In the genomic region with DNA sequence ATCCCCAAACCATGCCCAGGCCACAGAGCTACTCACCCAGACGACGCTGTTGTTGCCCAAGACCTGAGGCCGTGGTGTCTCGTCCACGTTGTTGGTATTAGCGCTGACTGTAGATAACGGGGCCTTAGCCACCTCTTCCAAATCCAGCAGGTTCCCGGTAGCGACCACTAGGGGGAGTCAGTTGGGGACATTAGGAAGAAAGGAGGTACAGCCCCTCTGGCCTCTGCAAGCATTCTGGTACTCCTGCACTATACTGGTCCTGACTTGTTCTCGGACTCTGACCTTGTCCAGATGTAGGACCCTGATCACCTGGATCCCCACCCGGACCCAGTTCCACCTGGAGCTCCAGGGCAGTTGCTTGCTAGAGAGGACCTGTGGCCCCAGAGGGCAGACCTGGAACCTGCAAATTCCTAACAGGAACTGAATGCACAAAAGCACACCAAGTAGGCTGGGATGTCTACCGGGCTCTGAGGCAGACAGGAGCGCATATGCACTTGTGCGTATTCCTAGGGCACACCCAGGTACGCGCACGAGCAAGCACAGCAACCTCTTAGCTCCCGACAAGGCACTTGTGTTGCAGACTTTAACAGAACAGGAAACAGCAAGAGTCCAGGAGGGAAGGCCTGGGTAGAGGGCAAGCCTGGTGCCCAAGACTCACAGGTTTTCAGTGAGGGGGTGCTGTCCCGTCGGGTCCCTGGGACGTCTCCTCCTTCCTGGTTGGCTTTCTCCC, we compare ENCODE assay signal across 8 mouse cellular contexts. TPM values are rescaled to one million over a fixed set of nuclear protein-coding genes. Genes with fewer than 3 reads are reported as not detected.
A peak's percentile ranks its signal among the peaks of the same experiment; 100 is the strongest.
DNase-seq lines count a peak whose midpoint lies in the region; ATAC-seq and TF ChIP-seq lines count a peak whose summit lies in the region.

No protein-coding gene starts in this region.

- H3K4me3 ChIP-seq in midbrain, embryonic 10.5 days = no peak overlapping the region
- H3K4me3 ChIP-seq in midbrain, embryonic 15.5 days = no peak overlapping the region
- no peak overlapping the region for H3K4me3 ChIP-seq in limb, embryonic 12.5 days (replicated peaks)
- H3K4me3 ChIP-seq in thymus, adult 2 months (ENCODE audit: control insufficient read depth, insufficient read depth, low read length) = peak overlapping the region; percentile 3
- no peak overlapping the region for H3K4me3 ChIP-seq in forebrain, embryonic 13.5 days

- no peak overlapping the region for H3K27ac ChIP-seq in midbrain, embryonic 10.5 days (replicated peaks)
- H3K27ac ChIP-seq in midbrain, embryonic 15.5 days = no peak overlapping the region
- H3K27ac ChIP-seq in limb, embryonic 12.5 days = 0 out of 2 replicates have a peak overlapping the region, but pooled peaks have one; percentile 35
- peak overlapping the region; percentile 81 for H3K27ac ChIP-seq in thymus, adult 2 months (ENCODE audit: control insufficient read depth, insufficient read depth, low read length)
- H3K27ac ChIP-seq in forebrain, embryonic 13.5 days = no peak overlapping the region

- no peak for ATAC-seq in midbrain, embryonic 15.5 days (replicated peaks)
- no peak for ATAC-seq in limb, embryonic 12.5 days (ENCODE audit: insufficient number of reproducible peaks, insufficient read depth, low FRiP score, low TSS enrichment, low read depth)
- no peak for ATAC-seq in forebrain, embryonic 13.5 days

- peaks cover 26% of the 10 kb centered on the region for H3K4me1 ChIP-seq in midbrain, embryonic 10.5 days
- H3K4me1 ChIP-seq in midbrain, embryonic 15.5 days = peaks cover 8% of the 10 kb centered on the region
- peaks cover 50% of the 10 kb centered on the region for H3K4me1 ChIP-seq in limb, embryonic 12.5 days (replicated peaks)
- H3K4me1 ChIP-seq in thymus, adult 2 months (replicated peaks; ENCODE audit: control insufficient read depth, insufficient read depth, low read length) = peaks cover 55% of the 10 kb centered on the region
- H3K4me1 ChIP-seq in forebrain, embryonic 13.5 days = peaks cover 20% of the 10 kb centered on the region

- WGBS in midbrain, embryonic 10.5 days = 70% methylated on average over 21 of the region's 21 CpGs
- 63% methylated on average over 21 of the region's 21 CpGs for WGBS in midbrain, embryonic 15.5 days
- WGBS in limb, embryonic 12.5 days = 69% methylated on average over 21 of the region's 21 CpGs
- 57% methylated on average over 21 of the region's 21 CpGs for WGBS in thymus, adult 2 months
- 69% methylated on average over 21 of the region's 21 CpGs for WGBS in forebrain, embryonic 13.5 days

- TF ChIP-seq CTCF in thymus, adult 2 months (IDR thresholded peaks at IDR 0.05; ENCODE audit: borderline replicate concordance, control insufficient read depth, extremely low read depth, insufficient read depth, low read length, poor library complexity) = peak; percentile 83

- no peak overlapping the region for H3K9ac ChIP-seq in midbrain, embryonic 15.5 days
- H3K9ac ChIP-seq in limb, embryonic 12.5 days (replicated peaks) = no peak overlapping the region; the same call in 1 of the 2 replicates
- H3K9ac ChIP-seq in forebrain, embryonic 13.5 days = no peak overlapping the region

- no peak overlapping the region for H3K4me2 ChIP-seq in midbrain, embryonic 15.5 days
- H3K4me2 ChIP-seq in limb, embryonic 12.5 days = no peak overlapping the region
- no peak overlapping the region for H3K4me2 ChIP-seq in forebrain, embryonic 13.5 days

- peak; percentile 45 for DNase-seq in midbrain, embryonic 10.5 days (ENCODE audit: low spot score)
- DNase-seq in brain, adult 2 months (ENCODE audit: low read depth, low spot score) = peak; percentile 69
- DNase-seq in thymus, adult 2 months = peak; percentile 52
- no peak for DNase-seq in layer of hippocampus, adult 18-20 months (ENCODE audit: low spot score in 2 of 2)
- no peak for DNase-seq in left cerebral cortex, adult 11 months (ENCODE audit: low spot score)

- H3K36me3 ChIP-seq in midbrain, embryonic 10.5 days = peaks cover 9% of the 10 kb centered on the region; the same call in 1 of the 2 replicates
- H3K36me3 ChIP-seq in midbrain, embryonic 15.5 days (replicated peaks) = no peaks in the 10 kb centered on the region
- peaks cover 49% of the 10 kb centered on the region for H3K36me3 ChIP-seq in limb, embryonic 12.5 days
- peaks cover 3% of the 10 kb centered on the region; the same call in 1 of the 2 replicates for H3K36me3 ChIP-seq in thymus, adult 2 months (ENCODE audit: control insufficient read depth, insufficient read depth, low read length)
- no peaks in the 10 kb centered on the region for H3K36me3 ChIP-seq in forebrain, embryonic 13.5 days (ENCODE audit: poor library complexity, severe bottlenecking)

- no peak for TF ChIP-seq POLR2A in thymus, adult 2 months (IDR thresholded peaks at IDR 0.05; ENCODE audit: control insufficient read depth, extremely low read depth, insufficient read depth, low read length, poor library complexity)

- H3K27me3 ChIP-seq in midbrain, embryonic 10.5 days (ENCODE audit: low read depth, poor library complexity, severe bottlenecking) = no peaks in the 10 kb centered on the region
- no peaks in the 10 kb centered on the region for H3K27me3 ChIP-seq in midbrain, embryonic 15.5 days (replicated peaks)
- no peaks in the 10 kb centered on the region for H3K27me3 ChIP-seq in limb, embryonic 12.5 days
- no peaks in the 10 kb centered on the region for H3K27me3 ChIP-seq in thymus, adult 2 months (ENCODE audit: control insufficient read depth, insufficient read depth, low read length)
- no peaks in the 10 kb centered on the region for H3K27me3 ChIP-seq in forebrain, embryonic 13.5 days

- no peaks in the 10 kb centered on the region for H3K9me3 ChIP-seq in midbrain, embryonic 10.5 days (replicated peaks)
- H3K9me3 ChIP-seq in midbrain, embryonic 15.5 days = no peaks in the 10 kb centered on the region
- no peaks in the 10 kb centered on the region for H3K9me3 ChIP-seq in limb, embryonic 12.5 days
- H3K9me3 ChIP-seq in forebrain, embryonic 13.5 days (replicated peaks) = no peaks in the 10 kb centered on the region

RNA-seq across cellular contexts. Expression of gene Ldlrap1, which starts 18.4 kb away (rescaled TPM):
- polyA plus RNA-seq in midbrain, embryonic 10.5 days (2016; fragmentation: Nextera tagmentation; extraction: Ambion mirVana) = 8.6 and 9.3 TPM in 2 replicates
- 2.7 and 3.0 TPM in 2 replicates for polyA plus RNA-seq in midbrain, embryonic 15.5 days (2015; fragmentation: Nextera tagmentation; extraction: Ambion mirVana)
- 21.7 and 23.3 TPM in 2 replicates for polyA plus RNA-seq in limb, embryonic 12.5 days (2016; fragmentation: Nextera tagmentation; extraction: Ambion mirVana)
- polyA plus RNA-seq in thymus, adult 2 months (2012; rRNA removed) = 25.3 and 26.0 TPM in 2 replicates
- 1 to 10 TPM; 1.3 to 2.4 TPM for total RNA-seq in layer of hippocampus, adult 18-20 months (2021)
- polyA plus RNA-seq in forebrain, embryonic 13.5 days (2015; fragmentation: Nextera tagmentation; extraction: Ambion mirVana) = 2.6 and 2.7 TPM in 2 replicates

RNA-seq across cellular contexts. Expression of gene Man1c1, which starts 45.4 kb away (rescaled TPM):
- 2.8 and 3.1 TPM in 2 replicates for polyA plus RNA-seq in midbrain, embryonic 10.5 days (2016; fragmentation: Nextera tagmentation; extraction: Ambion mirVana)
- polyA plus RNA-seq in midbrain, embryonic 15.5 days (2015; fragmentation: Nextera tagmentation; extraction: Ambion mirVana) = 3.8 and 4.3 TPM in 2 replicates
- polyA plus RNA-seq in limb, embryonic 12.5 days (2016; fragmentation: Nextera tagmentation; extraction: Ambion mirVana) = 2.9 and 3.4 TPM in 2 replicates
- polyA plus RNA-seq in thymus, adult 2 months (2012; rRNA removed) = 4.4 and 5.5 TPM in 2 replicates
- total RNA-seq in layer of hippocampus, adult 18-20 months (2021) = 10 to 100 TPM; 24.1 to 26.7 TPM
- 1.6 TPM in 2 replicates for polyA plus RNA-seq in forebrain, embryonic 13.5 days (2015; fragmentation: Nextera tagmentation; extraction: Ambion mirVana)

Comparison
In these comparisons a context has a peak if more than half of its experiments do, and no peak if none do; other contexts are left out.
1. DNase-seq: peak in midbrain, embryonic 10.5 days (single experiment), brain, adult 2 months (single experiment) and thymus, adult 2 months (single experiment); none in layer of hippocampus, adult 18-20 months (0 of 2) and left cerebral cortex, adult 11 months (single experiment).
2. H3K27ac ChIP-seq: peak in limb, embryonic 12.5 days (single experiment) and thymus, adult 2 months (single experiment); none in midbrain, embryonic 10.5 days (single experiment), midbrain, embryonic 15.5 days (single experiment) and forebrain, embryonic 13.5 days (single experiment).